Mouse (Mus musculus) ovary, adult 18-20 months (tissue): ENCODE results near the gene Corin.

Experiments used
- DNase-seq: peaks from one replicate; pipeline ENCODE4 v3.0.0; 2022; ENCODE audit warnings: low spot score, mixed read lengths

Corin gene

DNA sequence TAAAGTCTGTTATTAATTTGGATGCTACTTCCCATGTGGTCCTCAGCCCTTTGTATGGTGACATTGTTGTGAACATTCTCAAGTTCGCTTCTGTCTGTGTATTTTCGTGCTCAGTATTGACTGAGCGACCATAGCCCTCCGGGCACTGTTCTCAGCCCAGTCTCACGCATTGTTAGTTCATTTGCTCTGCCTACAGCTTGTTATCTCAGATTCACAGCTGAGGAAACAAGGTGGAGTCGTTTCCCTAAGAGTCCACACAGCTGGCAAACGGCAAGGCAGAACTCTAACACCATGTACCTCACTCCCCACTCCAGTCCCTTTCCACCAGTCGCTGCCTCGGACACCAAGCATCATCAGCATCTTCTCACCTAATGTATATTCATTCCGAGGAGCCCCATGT lies 63.1 kb downstream of the Corin start:
- DNase-seq: no peak

DNA sequence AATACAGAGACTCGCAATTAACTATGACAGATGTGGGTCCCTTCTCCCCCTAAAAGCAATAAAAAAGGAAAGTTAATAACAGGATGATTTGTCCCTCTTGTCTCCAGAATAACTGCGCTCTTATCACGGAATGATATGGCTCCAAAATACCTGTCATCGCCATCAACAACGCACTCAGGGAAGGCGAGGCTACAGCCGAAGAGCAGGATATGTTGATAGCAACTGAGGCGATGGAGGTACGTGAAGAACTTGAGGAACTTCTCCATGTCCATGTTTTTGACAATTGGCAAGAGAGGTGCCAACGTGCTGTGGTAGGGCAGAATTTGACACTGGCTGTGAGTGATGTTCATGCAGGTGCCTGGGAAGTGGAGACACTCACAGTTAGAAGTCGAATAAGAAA lies 69.2 kb downstream of the Corin start:
- DNase-seq: no peak

GRCm38 (mm10) chr5:72431856-72432255 lies 72.4 kb downstream of the Corin start:
- DNase-seq: no peak

DNA sequence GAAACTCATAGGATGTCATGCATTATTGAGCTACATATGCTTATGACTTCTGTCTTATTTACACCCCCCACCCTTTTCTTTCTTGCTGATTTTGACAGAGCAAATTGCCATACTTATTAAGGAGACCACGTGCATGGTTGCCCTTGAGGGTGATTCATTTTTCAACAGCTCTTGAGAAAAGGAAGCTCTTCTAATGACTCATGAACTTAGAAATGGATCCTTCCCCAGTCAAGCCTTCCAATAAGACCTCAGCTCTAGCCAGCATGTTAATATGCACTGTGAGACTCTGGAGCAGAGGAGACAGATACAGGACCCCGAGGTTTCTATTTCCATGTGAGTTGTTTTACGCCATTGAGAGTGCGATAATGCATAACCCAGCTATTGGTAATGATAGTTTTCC lies 76.7 kb downstream of the Corin start:
- DNase-seq: no peak

DNA sequence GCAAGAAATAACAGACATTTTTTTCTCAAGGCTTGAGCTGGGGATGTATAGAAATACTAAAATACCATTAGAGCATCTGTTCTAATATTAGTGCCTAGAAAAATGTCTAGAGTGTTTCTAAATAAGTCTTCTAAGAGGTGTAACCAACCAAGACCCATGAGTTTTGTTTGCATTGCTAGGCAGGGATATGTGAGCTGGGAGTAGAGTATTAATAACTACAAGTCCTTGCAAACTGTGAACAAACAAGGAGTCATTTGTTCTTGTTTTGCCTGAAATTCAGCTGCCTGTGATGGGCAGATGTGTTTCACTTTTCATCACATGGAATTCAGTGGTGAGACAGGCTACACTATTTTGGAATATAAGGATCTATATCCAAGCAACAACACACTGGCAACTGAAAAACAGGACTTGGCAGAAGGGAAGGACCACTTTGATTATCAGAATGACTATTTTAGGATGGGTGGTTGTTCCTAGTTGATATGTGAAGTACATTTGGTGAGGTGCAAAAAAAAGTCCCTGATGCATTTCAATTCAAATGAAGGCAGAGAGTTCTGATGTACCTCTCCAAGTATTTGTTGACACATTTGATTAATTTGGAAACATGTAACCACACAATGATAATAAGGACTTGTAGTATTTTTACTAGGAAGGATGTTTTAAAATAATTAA lies 78.8 kb downstream of the Corin start:
- DNase-seq: no peak

- peak; percentile 27 for DNase-seq
Observed at GRCm38 (mm10) chr5:72411874-72412329, 92.4 kb downstream of the Corin start.

DNA sequence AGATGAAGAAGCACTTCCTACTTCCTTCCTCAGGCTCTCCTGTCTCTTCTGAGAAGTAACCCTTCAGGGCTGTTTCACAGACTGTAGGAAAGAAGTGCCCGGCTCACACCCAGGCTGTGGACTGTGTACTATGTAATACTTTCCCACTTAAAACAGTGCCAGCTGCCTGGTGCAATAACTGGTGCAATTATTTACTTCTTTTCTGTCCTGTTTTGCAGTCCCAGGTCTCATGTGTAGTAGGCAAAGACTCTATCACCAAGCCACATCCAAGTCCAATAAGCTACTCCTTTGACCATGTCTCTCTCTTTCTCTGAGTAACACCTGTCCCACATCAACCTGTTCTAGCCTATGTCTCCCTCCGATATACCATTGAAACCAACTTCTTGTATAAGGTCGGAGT lies 93.4 kb downstream of the Corin start:
- DNase-seq: no peak

- no peak for DNase-seq
Observed at GRCm38 (mm10) chr5:72403376-72403775, 100.9 kb downstream of the Corin start.

DNA sequence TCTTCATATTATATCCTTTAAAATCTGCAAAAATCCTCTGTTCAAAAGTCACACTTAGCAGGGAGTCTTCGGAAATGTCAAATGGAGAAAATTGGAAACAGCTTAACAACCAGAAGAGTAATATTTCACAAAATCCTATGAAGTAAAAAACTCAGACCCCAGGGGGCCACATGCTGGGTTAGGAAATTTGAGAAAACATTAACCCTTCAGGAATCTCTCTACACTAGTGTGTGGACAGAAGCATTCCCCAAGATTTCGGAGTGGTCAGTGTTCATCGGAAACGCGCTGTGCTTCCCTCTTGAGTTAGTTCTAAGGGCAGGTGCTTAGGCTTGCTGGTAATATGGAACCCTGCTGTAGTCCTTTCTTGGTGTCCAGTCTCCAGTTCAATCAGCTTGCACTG lies 101.4 kb downstream of the Corin start:
- no peak for DNase-seq

- DNase-seq: no peak
Observed at GRCm38 (mm10) chr5:72401778-72402177, 102.5 kb downstream of the Corin start.

- no peak for DNase-seq
Observed at GRCm38 (mm10) chr5:72401251-72401650, 103.0 kb downstream of the Corin start.

GRCm38 (mm10) chr5:72382148-72382547 lies 122.1 kb downstream of the Corin start:
- DNase-seq: no peak

DNA sequence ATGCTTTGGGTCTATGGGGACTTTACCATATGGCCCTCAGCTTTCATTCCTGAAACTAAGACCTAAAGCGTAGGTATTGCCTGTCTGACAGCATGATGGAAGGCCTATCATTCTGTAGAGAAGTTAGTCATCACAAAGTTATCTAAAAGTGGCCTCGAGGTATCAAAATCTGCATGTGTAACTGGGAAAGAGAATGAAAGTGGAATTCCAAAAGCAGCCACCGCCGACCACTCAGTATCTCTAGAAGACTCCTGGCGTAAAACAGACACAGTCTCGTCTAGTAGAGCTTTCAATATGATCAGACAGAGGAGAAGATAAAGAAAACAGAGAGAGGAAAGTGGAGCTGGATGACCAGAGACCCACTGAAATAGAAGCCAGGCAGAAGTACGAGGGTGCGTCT lies 123.7 kb downstream of the Corin start:
- DNase-seq: no peak

- no peak for DNase-seq
Observed at GRCm38 (mm10) chr5:72368004-72368403, 136.3 kb downstream of the Corin start.

DNA sequence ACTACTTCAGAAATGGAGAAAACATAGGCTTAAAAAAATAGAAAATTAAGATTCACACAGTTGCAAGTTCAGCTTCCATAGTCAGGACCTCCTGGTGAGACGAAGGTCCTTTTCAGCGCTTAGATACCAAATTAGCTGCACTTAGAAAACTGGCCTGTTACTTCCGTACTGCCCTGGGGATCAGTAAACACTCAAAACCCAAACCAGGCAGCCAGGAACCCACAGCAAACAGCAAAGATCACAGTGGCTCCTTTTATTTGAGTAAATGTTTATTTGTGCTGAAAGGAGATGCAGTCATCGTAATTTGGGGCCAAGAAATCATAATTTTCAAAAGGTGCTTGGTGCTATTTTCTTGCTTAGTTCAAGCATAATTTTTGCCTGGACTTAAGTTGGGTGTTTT lies 138.5 kb downstream of the Corin start:
- DNase-seq: no peak

- DNase-seq: no peak
Observed at GRCm38 (mm10) chr5:72363838-72364237, 140.4 kb downstream of the Corin start.

DNA sequence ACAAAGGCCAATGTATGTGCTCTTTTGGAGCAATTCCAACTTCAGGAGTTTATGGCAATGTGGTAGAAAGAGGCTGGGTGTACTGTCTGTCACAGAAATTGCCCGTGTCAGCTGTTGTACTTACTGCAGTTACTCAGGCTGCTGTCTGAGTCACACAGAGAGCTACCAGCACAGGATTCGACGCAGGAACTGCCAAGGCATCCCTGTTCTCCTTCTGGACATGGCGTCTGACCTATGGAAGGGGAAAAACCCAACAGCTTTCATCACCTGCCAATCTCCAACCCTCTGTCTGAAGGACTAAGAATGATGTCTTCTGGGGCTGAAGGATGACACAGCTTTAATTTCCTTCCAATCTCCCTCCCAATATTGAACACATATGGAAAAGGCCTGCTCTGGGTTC lies 150.5 kb downstream of the Corin start:
- DNase-seq: no peak

GRCm38 (mm10) chr5:72350081-72350758 lies 154.1 kb downstream of the Corin start:
- DNase-seq: no peak

DNA sequence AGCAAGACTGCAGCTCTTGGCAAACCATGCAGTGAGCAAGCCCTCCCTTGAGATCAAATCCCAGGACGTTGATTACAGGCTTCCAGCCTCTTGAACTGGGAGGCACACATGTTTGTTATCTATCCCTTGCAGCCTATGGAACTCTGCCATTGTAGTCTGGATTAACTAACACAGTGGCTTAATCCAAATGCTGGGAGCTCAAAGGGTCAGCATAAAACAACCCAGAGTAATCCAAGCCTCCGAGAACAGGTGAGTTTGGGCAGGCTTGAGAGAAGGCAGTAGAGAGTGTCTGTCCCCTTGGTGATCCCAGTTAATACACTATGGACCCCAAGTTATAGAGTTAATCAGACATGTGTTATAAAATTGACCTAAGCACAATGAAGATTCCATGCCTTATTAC lies 155.7 kb downstream of the Corin start:
- no peak for DNase-seq

- DNase-seq: no peak
Observed at GRCm38 (mm10) chr5:72335873-72336272, 168.4 kb downstream of the Corin start.

- DNase-seq: no peak
Observed at GRCm38 (mm10) chr5:72332901-72333300, 171.4 kb downstream of the Corin start.

DNA sequence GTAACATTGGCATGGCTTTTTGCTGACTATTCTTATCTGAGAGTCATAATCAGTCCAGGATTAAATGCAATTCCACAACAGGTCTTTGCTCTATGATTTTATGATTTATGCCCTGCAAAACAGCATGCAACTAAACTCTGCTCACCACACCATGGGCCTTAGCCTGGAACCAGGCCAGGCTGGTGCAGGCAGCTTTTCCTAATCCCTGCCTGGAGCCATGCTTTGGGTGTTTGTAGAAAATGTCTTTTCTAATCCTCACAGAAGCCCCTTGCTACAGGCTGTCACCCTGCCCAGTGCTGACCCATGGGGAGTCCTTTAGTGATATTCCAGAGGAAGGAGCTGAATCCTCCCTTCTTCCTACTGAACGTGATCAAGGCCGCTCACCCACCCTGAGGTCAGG lies 173.1 kb downstream of the Corin start:
- DNase-seq: no peak

DNA sequence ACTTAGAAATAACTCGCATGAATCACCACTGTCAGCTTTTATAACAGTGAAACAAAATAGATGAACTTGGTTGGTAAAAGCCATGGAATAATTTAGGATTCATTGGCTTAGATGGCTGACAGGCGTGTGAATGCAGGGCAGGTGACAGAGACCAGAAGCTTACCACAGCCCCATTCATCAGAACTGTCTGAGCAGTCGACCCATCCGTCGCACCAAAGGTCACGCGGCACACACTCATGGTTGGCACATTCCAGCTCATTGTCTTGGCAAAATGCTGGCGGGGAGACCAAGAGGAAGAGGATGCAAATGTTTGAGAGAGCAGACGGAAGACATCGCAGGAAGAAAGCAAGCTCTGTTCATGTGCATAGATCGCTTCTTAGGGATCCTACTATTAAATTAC lies 173.6 kb downstream of the Corin start:
- DNase-seq: no peak

DNA sequence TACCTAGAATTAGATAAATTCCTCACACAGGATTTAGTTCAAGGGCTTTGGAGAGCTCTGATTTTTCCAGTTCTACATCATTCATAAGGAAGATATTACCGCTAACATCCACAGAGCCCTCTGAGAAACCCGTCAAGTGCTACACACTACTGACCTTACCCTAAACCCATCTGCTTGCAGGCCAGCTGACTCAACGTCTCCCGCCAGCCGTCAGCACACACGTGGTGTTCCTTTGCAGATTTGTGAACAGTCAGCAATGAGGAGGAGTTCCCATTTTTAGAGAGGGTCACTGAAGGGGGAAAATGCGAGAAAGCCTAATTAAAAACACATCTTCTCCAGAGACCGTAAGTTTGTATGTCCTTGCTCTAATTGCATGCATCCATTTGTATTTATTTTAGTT lies 174.8 kb downstream of the Corin start:
- DNase-seq: no peak
